Mouse (Mus musculus): Measurements from ENCODE around the gene Vmn2r42.
"Not testable (repeated sequence)": the region's sequence is repeated elsewhere in the genome, so short reads cannot be mapped to it uniquely, and the experiment has no call there.

Vmn2r42 gene

DNA sequence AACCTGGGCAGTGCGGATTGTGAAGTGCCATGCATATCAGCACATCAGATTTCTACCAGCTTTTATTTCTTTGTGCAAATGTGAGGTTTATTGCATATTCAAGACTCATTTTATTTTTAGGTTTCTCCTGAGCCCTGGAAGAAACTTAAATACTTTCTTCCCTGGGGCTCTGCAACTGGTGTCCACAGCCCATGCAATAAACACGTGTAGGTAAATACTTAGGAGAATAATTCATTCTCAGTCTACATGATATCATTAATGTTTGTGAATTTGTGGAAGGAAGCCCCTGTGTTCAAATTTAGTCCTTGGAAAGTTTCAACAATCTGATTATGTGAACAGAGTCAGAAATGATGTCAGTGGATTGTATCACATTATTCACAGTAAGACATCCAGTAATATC, at the start of gene Vmn2r42:
Gene Vmn2r42, minus strand, starts transcription at position 101 of the 400 bp plus-strand sequence.
- not testable (repeated sequence) for DNase-seq

DNA sequence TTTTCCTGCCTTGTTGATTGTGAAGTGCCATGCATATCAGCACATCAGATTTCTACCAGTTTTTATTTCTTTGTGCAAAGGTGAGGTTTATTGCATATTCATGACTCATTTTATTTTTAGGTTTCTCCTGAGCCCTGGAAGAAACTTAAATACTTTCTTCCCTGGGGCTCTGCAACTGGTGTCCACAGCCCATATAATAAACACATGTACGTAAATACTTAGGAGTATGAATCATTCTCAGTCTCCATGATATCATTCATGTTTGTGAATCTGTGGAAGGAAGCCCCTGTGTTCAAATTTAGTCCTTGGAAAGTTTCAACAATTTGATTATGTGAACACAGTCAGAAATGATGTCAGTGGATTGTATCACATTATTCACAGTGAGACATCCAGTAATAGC, 38.6 kb downstream of the Vmn2r42 start, which contains the start of gene Vmn2r41:
Gene Vmn2r41, minus strand, starts transcription at position 101 of the 400 bp plus-strand sequence.
- DNase-seq, result not testable (repeated sequence)
